Mouse (Mus musculus): Measurements from ENCODE around the gene Filip1.

Filip1 gene

DNA sequence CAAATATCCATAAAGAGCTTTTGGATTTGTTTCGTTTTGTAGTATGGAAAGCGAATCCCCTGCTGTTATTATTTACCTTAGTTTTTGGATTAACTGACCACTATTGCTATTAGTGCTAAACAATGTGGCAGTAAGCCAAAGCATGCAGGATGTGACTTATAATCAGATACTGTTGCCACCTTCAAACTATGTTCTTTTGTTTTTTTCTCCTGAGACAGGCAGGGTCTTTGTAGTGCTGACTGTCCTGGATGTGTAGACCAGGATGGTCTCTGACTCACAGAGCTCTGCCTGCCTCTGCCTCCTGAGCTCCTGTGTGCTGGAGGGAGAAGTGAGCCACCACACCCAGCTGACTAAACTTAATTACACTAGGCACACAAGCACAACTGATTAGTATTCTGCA, 33.4 kb downstream of the Filip1 start:
- no peak for DNase-seq (ENCODE audit: low spot score)

DNA sequence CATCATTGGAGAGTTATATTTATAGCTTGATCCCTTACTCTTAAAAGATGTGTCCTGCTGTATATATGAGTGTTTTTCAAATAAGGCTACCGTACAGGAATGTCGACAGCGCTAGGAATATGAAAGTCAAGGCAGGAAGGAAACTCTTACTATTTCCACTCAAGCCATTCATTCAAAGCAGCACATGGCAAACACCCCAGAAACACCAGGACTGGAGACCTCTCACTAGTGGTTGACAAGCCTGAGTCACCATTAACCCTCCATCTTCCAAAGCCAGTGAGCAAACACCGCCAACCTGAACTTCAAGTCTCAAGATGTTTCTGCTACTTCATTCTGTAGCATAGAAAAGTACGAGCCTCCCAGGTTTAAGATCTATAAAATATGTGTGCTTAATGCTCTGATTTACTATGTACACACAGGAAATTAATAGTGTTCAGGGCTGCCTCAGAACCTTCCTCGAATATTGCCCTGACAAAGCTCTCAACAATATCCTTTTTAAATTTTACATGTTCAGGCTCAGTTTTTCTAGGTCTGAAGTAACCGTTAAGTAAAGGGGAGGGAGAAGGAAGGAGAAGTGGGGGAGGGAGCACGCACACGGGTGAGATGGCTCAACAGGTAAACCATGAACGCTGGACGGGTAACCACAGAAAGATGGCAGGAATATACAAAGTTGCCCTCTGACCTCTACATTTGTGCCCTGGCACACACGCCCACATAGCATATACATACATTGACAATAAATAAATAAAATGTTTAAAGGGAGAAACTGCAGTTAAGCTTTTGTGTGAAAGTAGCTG, 34.2 kb downstream of the Filip1 start:
- no peak for DNase-seq (ENCODE audit: low spot score)

DNA sequence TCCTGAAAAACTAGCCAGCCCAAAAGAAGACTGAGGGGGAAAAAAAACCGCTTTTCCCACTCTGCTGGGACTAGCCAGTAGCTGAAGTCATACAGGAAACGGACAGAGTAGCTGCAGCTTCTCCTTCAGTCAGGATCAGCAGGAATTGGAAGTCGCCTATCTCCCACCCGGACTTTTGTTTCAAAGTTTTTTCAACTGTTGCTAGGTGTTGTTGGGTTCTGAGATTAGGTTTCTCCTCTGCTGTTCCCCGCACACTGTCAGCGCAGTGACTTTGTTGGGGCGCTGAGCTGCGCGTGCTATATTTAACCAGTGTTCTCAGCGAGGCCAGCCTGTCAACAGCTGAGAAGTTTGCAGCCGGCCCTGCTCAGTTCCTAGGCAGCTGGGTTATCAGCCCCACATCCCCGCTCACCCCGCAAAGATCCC, 35.1 kb downstream of the Filip1 start:
- DNase-seq (ENCODE audit: low spot score) = no peak

DNA sequence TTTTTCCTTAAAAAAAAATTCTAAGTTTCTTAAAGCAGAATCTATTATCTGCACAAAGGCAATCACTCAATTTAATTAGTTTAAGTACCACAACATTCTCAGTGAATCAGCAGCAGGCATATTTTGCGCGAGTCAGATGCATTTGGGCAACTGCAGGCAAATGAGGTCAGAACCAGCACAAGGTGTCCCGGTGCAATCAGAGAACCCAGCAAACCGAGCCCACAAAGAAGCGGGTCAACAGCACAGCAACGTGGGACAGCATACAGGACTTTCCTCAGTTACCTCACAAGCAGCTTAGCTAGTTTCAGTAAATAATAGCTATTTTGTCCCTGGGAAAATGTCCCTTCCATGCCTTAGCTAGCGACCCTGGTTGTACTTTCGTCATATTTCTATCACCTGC, 35.9 kb downstream of the Filip1 start:
- DNase-seq (ENCODE audit: low spot score) = no peak

DNA sequence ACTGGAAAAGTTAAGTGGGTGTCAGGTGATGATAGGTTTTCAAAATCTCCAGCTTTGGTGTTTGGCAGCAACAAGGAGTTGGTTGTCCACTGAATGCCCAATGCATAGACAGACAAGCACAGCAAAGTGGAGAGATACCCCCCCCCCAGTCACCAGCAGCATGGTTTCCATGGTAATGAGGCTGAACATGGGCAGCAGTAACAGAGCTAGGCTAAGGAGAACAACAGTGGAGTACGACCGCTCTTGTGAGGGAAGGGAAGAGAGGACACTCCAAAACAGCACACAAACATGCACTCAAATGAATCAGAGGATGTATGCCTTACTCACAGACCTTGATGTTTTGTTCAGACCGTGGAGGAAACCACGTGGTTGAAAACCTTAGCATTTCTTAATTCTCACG, 37.5 kb downstream of the Filip1 start:
- DNase-seq (ENCODE audit: low spot score) = no peak

DNA sequence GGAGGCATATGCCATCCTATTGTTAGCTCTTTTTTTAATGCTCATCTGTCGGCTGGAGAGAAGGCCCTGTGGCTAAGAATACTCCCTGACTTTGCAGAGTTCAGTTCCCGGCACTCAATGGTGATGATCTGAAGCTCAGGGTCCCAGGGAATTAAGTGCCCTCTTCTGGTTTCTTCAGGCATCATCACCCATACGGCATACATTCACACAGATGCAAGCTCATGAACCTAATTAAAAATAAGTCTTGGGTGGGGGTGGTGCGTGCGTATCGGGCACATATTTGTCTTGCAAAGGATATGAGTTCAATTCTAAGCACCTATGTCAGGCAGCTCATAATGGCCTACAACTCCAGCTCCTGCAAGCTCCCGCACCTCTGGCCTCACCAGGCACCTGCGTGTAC, 39.1 kb downstream of the Filip1 start:
- no peak for DNase-seq (ENCODE audit: low spot score)

DNA sequence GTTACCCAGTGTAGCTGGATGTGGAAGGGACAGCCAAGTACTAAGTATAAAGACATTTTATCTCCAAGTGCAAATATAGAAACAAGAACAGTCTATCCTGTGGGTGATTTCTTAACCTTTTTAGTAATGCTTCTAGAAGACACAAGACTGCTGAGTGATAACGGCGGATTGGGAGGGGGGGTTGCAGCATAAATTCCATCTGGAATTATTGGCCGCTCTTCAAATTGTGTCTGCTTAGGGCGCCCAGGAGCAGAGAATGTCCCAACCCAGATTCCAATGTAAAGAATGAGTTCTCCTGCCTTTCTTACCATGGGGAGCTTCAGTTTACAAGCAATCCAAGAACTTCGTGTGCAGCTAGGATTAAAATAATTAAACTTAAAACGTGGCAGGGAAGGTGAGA, 39.9 kb downstream of the Filip1 start:
- no peak for DNase-seq (ENCODE audit: low spot score)

DNA sequence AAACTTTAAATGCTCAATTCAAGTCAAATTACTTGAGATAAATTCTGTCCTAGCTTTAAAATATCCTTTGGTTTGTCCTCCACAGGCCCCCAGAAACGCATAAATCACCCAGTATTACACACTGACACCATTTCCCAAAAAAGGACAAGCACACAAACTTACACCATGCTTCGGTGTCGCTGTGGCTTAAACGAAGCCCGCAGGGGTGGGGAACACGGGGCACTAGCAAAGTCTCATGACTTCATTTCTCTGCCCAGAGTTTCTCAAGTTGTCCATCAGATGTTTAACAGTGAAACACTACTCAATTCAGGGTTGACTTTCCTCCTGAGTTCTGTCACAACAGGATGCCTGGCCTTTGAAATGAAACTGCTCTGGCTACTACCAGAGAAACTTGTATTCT, 41.0 kb downstream of the Filip1 start:
- DNase-seq (ENCODE audit: low spot score) = no peak

DNA sequence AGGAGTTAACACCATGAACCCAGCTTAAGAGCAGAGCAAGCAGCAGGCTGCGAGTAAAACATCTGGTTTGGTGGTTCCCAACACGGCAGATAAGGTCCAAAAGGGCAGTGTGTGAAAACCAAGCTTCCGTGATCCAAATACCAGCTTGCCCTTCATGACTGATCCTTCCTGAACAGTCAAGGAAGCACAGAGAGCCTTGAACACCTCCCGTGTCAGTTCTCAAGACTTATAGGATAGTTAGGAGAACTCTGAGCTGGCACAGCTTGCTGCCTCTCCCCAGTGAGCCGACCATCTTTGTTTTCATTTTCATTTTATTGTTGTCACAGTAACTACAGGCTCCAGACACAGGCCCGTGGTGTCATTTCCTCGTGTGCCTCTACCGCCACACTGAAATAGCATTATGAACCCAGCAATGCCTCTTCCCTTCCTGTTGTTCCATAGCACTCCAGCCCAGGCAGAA, 42.0 kb downstream of the Filip1 start:
- DNase-seq (ENCODE audit: low spot score) = no peak

DNA sequence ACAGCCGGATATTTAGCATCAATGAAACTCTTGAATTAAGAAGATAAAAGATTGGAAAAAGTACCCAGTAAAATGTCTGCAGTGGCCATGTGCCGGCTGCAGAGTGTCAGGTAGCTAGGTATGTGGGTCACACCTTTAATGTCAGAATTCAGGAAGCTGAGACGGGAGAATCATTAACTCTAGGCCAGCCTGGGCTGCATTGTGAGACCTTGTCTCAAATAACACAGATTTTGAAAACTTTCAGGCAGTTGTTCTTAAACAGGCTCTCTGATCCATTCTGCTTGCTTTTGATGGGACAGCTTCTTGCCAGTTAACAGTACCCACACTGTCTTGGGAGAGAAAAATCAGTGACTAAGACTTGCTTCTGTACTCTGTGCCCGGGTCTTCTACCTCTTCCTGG, 43.1 kb downstream of the Filip1 start:
- DNase-seq (ENCODE audit: low spot score) = no peak

DNA sequence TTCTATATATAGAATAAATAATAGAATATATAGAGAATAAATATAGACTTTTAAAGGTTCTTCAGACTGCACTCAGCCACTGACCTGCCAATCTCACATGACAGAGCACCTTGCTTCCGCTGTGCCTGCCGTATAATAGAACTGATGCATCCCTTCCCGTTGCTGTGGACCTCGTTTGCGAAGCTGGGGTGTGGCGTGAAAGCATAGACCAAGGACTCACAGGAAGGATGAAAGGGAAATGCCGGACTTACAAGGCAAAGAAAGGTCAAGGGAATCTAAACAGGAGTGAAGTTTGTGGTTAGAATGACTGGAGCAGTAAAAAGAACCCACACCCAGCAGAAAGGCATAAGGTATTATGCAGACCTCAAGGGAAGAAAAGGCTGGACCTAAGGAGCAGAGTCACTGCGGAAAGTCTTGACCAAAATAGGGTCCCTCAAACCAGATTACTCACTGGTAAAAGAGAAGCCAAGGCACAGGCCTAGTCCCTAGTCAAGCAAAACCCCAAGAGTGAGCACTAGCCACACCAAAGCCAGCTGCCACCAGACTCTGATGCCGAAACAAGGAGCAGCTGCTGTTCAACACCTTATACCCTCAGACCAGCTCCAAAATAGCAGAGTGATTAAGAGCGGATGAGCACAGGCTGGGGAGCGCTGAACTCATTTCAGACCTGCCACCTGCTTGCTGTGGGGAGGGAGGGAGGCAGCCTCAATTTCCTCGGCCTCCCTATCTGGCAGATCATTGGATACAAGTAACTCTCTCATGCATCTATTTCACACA, 45.8 kb downstream of the Filip1 start:
- DNase-seq (ENCODE audit: low spot score) = no peak

DNA sequence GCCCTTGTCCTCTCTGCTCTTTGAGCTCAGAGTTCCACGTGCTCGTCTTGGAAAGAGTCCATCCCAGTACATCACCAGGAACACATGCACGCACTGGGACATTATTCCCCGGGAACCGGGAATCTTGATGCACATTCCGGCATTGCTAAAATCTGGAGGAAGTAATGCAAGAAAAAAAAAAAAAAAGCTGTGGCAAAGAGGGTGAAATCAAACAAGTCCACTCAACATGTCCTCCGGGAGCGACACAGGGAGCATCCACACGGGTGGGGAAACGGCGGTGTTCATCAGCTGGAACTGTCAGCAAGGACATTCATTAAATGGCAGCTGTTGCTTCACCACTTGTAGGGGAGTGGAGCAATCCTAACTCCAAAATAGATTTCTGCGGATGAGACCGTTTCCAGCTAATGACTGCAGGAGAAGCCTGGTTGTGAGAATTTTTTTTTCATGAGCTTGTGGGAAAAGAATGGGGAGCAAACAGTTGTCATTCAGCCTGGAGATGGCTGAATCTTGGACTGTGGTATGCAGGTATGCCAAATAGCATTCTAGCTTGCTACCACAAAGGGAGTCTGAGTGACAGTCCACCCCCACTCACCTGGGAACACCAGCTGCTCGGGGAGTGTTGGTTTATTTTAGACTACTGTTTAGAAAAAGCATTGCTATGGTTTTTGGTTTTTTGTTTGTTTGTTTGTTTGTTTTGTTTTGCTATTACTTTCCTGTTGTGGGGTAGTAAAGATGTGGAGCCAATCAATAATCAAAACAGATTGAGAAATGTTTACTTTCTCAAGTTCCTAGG, 46.9 kb downstream of the Filip1 start:
- no peak for DNase-seq (ENCODE audit: low spot score)

DNA sequence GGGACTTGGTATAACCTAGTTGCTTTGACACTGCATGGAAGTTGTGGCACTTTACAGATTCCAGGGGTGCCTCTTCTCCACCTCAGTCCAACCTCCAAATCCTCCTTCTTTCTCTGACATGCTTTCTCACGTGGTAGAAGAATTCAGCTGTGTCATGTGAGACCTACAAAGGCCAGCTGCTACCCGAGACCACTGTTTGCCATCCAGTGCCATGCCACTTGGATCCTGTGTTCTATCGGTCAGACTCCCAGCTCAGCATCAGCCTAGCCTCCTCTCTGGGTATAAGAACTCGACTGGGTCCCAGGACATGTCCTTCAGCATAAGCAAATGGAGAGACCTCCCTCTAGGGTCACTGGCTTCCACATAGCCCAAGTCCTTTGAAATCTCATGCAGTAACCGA, 47.6 kb downstream of the Filip1 start:
- DNase-seq (ENCODE audit: low spot score) = no peak

DNA sequence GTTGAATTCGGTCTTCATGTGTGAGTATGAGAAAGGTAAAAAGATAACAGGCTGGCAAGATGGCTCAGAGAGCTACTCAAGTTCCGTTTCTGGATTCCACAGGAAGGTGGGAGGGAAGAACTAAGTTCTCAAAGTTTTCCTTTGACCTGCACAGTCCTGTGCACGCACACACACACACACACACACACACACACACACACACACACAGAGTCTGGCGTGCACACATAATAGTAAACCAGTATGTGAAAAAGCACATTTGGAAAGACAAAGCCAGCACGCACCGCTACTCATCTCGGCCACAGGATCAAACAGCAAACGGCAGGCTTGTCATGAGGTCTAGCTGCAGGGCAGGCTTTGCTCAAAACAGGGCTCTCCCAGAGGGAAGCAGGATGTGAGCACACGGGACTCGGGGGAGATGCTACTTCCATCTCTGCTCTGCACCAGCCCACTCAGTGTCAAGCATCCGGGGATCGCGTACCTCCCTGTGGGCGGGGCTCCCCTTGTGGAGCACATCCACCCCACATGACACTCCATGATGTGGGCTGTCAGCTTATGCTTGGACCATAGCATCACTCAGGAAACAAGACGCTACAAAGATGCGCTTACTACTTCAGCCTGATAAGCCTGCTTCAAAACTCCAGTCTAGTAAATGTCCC, 50.9 kb downstream of the Filip1 start:
- no peak for DNase-seq (ENCODE audit: low spot score)

DNA sequence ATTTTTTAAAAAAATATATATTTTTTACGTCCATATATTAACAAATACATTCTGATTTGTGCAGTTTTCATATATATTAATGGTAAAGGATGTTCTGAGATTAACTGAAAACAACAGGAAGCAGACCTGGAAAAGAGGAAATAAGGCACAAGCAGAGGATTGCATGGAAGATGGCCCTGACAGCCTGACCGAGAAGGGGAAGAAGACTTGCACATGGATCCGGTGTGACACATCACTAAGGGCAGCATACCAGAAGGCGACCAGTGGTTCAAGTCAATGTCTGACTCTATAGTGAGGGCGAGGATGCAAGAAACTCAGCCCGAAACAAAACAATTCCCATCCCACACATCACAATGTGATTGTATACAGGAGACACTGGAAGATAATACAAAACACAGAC, 52.2 kb downstream of the Filip1 start:
- DNase-seq (ENCODE audit: low spot score) = no peak

DNA sequence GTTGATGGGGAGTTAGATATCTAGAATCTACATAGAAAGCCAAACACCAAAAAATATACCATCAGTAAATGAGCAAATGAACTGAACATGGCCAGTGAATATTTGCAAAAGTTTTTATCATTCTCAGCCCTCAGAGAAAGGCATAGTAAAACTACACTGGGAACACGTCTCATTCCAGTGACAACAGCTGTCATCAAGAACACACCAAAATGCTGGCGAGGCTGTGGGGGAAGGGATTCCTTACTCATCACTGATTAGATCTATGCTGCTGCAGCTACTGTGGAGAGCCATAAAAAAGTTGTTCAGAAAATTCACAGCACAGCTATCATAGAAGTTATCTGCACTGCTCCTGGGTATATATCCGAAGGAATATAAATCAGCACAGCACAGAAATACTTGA, 54.3 kb downstream of the Filip1 start:
- no peak for DNase-seq (ENCODE audit: low spot score)

DNA sequence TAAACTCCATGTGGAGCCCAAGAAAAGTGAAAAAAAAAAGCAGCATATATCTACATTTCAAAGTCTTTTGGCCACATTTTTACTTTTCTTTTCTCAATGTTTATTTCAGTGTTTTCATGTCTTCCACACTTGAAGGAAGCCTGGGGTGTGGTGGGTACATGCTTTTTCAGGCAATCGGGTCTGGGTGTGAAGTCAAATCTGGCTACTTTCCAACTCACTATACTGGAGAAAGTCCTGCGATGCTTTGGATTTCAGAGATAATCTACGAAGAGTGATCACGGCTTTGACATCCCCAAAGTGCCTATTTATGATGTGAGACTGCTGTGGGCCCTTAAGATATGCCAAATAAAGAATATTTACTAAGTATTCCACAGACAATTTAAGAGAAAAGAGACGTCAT, 57.7 kb downstream of the Filip1 start:
- DNase-seq (ENCODE audit: low spot score) = no peak

DNA sequence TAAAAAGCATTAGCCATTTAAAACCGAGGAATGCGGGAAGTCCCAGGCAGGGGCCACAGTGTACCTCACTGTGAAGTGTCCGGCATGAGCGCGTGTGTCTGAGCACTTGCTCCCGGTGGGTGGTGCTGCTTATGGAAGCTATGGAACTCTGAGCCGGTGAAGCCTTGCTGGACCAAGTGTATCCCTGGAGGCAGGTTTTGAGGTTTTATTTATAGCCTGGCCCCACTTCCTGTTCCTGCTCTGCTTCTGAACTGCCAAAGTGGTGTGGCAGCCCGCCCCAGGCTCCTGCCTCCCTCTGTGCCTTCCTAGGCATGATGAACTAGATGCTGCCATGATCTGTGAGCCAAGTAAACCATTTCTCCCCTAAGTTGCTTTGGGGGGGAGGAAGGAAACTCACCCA, 60.7 kb downstream of the Filip1 start:
- no peak for DNase-seq (ENCODE audit: low spot score)

DNA sequence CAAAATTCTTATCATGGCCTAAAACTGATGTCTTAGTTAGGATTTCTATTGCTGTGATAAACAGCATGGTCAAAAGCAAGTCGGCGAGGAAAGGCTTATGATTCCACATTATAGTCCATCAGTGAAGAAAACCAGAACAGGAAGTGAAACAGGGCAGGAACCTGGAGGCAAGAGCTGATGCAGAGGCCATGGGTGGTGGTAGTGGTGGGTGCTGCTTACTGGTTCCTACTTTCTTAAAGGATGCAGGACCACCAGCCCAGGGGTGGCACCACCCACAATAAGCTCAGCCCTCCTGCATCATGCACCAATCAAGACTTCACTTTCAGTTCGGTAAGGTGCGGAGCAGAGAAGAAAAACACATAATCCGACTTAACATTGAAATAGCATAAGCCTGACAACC, 61.3 kb downstream of the Filip1 start:
- no peak for DNase-seq (ENCODE audit: low spot score)

DNA sequence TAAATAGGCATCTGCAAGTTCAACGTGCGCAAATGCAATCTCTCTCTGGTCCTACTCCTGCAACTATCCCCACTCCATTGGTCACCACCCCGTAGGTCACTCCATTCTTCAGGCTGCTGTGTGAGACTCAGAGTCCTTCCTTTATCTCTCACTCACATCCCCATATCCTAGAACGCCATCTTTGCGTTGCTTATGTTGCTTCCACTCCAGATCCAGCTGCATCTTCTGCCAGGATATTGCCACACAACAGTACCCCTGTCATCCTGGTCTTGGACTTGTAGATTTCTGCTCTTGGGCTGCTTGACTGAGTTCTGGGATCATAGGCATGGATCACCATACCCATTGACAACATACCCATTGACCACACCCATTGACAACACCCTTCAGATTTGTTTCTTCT, 62.0 kb downstream of the Filip1 start:
- DNase-seq (ENCODE audit: low spot score) = no peak

DNA sequence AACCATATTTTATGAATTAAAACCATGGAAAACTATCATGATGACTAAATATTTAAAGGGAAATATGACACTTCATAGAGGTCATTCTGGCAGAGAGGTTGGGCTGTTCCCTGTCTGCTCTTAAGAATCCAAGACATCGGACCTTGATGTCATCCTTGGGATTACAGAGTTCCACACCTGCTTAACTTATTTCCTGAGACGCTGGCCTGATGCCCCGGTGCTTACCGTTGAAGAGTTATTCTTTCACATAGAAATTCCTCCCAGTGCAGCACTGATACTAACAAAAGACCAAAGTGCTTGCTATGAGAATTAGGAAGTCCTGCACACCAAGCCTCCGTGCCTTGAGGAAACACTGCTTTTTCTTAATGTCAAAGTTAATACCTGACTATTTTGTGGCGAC, 62.6 kb downstream of the Filip1 start:
- no peak for DNase-seq (ENCODE audit: low spot score)

DNA sequence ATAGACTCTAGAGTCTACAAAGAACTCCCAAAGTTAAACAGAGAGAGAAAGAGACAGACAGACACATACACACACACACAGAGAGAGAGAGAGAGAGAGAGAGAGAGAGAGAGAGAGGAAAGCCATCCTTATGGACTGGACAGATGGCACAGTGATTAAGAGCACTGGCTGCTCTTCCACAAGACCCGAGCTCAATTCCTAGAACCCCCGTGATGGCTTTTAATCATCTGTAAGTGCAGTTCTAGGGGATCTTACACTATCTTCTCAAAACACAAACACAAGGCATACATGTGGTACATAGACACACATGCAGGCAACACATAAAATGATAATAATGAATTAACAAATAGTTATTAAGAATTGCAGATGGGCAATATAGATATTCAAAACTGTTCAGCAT, 64.3 kb downstream of the Filip1 start:
- no peak for DNase-seq (ENCODE audit: low spot score)
